Mouse (Mus musculus): ENCODE data around the gene Dapk2. TPM values are rescaled to one million over a fixed set of nuclear protein-coding genes. Genes with fewer than 3 reads are reported as not detected.

Gene Dapk2
- polyA plus RNA-seq, 1 experiment from 2014 or later, result 7.4 TPM

DNA sequence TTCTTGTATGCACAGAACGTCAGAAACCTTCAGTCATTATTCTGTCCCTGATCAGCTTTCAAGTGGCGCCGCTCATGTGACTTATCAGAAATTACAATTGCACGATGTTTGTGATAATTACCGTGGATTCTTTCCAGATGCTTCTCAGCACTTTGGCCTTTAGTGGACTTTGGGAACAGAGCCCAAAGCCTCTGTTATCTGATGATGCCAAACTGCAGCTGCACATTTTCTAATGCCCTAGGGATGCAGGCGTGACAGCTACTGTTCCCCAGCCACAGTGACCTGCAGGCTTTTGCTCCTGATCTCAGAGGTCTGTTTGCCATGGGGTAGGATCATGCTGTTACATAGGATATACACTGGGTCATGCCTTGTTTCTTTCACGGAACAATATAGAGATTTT lies 127.9 kb downstream of the Dapk2 start:
- H3K4me1 ChIP-seq, result no peaks in the 10 kb centered on the region
- no peaks in the 10 kb centered on the region for H3K36me3 ChIP-seq
- H3K9me3 ChIP-seq, result no peaks in the 10 kb centered on the region
- WGBS, result 52% methylated on average over 7 of the region's 7 CpGs
- H3K9ac ChIP-seq, result no peak overlapping the region
- ATAC-seq (ENCODE audit: low FRiP score, low read depth), result no peak
- no peaks in the 10 kb centered on the region for H3K27me3 ChIP-seq
- no peak overlapping the region for H3K27ac ChIP-seq
- H3K4me2 ChIP-seq (replicated peaks), result no peak overlapping the region
- no peak overlapping the region for H3K4me3 ChIP-seq

- Histone ChIP-seq H3K9ac (no peak overlapping the region), H3K27me3 (no peaks in the 10 kb centered on the region), H3K27ac (no peak overlapping the region), H3K9me3 (no peaks in the 10 kb centered on the region), H3K4me1 (peaks cover 5% of the 10 kb centered on the region), H3K4me3 (no peak overlapping the region), H3K4me2 (replicated peaks) (no peak overlapping the region), H3K36me3 (no peaks in the 10 kb centered on the region)
- no peak for ATAC-seq (ENCODE audit: low FRiP score, low read depth)
- 82% methylated on average over 2 of the region's 2 CpGs for WGBS
Measured at GRCm38 (mm10) chr9:66290727-66291126, 132.7 kb downstream of the Dapk2 start.

- ATAC-seq (ENCODE audit: low FRiP score, low read depth), result no peak
- peaks cover 5% of the 10 kb centered on the region for H3K4me1 ChIP-seq
- H3K27ac ChIP-seq, result no peak overlapping the region
- H3K36me3 ChIP-seq, result no peaks in the 10 kb centered on the region
- no peaks in the 10 kb centered on the region for H3K27me3 ChIP-seq
- H3K9ac ChIP-seq, result no peak overlapping the region
- H3K9me3 ChIP-seq, result no peaks in the 10 kb centered on the region
- H3K4me2 ChIP-seq (replicated peaks), result no peak overlapping the region
- 87% methylated on average over 2 of the region's 2 CpGs for WGBS
- no peak overlapping the region for H3K4me3 ChIP-seq
Measured at GRCm38 (mm10) chr9:66293319-66293718, 135.3 kb downstream of the Dapk2 start.

GRCm38 (mm10) chr9:66294227-66294626 lies 136.2 kb downstream of the Dapk2 start:
- Histone ChIP-seq H3K36me3 (no peaks in the 10 kb centered on the region), H3K27me3 (no peaks in the 10 kb centered on the region), H3K4me2 (replicated peaks) (no peak overlapping the region), H3K4me3 (no peak overlapping the region), H3K9me3 (peaks cover 6% of the 10 kb centered on the region; the same call in 1 of the 2 replicates), H3K27ac (no peak overlapping the region), H3K4me1 (peaks cover 5% of the 10 kb centered on the region), H3K9ac (no peak overlapping the region)
- ATAC-seq (ENCODE audit: low FRiP score, low read depth), result no peak
- 93% methylated on average over 1 of the region's 1 CpGs for WGBS

DNA sequence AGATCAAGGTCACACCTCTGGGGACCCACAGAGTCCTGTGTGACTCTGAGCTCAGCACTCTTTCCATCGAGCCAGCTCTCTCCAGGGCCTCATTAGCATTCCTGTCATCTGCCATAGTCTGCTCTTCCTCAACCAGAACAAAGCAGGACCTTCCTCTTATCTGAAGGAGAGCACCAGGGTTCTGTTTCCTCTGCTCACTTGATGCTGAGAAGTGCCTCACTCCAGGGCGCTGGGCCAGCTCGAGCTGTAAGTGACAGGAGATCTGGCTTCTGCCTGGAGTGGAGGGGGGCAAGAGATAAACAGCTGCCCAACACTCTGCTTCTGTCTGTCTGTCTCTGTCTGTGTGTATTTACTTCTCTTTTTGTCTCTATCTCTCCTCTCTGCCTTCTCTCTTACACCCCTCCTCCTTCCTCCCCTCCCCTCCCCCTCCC lies 137.0 kb downstream of the Dapk2 start:
- peak overlapping the region; percentile 33 for H3K27ac ChIP-seq
- H3K36me3 ChIP-seq, result no peaks in the 10 kb centered on the region
- no peak overlapping the region for H3K9ac ChIP-seq
- no peaks in the 10 kb centered on the region for H3K27me3 ChIP-seq
- 10% methylated on average over 3 of the region's 3 CpGs for WGBS
- no peak overlapping the region for H3K4me3 ChIP-seq
- no peak for ATAC-seq (ENCODE audit: low FRiP score, low read depth)
- peaks cover 5% of the 10 kb centered on the region for H3K4me1 ChIP-seq
- no peak overlapping the region for H3K4me2 ChIP-seq (replicated peaks)
- H3K9me3 ChIP-seq, result peaks cover 6% of the 10 kb centered on the region; the same call in 1 of the 2 replicates

- H3K4me3 ChIP-seq, result no peak overlapping the region
- H3K9ac ChIP-seq, result no peak overlapping the region
- no peak for ATAC-seq (ENCODE audit: low FRiP score, low read depth)
- H3K27me3 ChIP-seq, result no peaks in the 10 kb centered on the region
- H3K9me3 ChIP-seq, result peaks cover 6% of the 10 kb centered on the region; the same call in 1 of the 2 replicates
- no peak overlapping the region for H3K4me2 ChIP-seq (replicated peaks)
- no peaks in the 10 kb centered on the region for H3K36me3 ChIP-seq
- 55% methylated on average over 6 of the region's 6 CpGs for WGBS
- H3K4me1 ChIP-seq, result peaks cover 5% of the 10 kb centered on the region
- no peak overlapping the region for H3K27ac ChIP-seq
Measured at GRCm38 (mm10) chr9:66295577-66296120, 137.6 kb downstream of the Dapk2 start.

DNA sequence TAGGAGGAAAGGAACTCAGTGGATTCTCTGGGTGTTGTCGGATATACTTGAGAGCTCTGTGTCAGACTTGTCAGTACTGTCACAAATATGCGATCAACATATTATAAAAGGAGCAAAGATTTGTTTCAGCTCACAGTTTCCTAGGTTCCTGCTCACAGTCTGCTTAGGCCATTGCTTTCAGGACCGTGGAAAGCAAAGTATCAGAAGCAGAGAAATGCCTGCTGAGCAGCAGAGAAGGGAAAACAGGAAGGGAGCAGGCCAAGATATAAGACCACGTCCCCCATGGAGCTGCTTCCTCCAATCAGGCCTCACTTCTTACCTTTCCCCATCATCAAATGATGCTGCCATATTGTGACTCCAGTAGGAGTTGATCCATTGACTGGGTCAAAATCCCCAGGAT lies 140.8 kb downstream of the Dapk2 start:
- Histone ChIP-seq H3K4me2 (replicated peaks) (no peak overlapping the region), H3K4me1 (peaks cover 7% of the 10 kb centered on the region), H3K9ac (no peak overlapping the region), H3K36me3 (no peaks in the 10 kb centered on the region), H3K27ac (no peak overlapping the region), H3K4me3 (no peak overlapping the region), H3K9me3 (peaks cover 6% of the 10 kb centered on the region; the same call in 1 of the 2 replicates), H3K27me3 (no peaks in the 10 kb centered on the region)
- no peak for ATAC-seq (ENCODE audit: low FRiP score, low read depth)
- 82% methylated on average over 4 of the region's 4 CpGs for WGBS

GRCm38 (mm10) chr9:66300448-66301027 lies 142.5 kb downstream of the Dapk2 start:
- ATAC-seq (ENCODE audit: low FRiP score, low read depth), result no peak
- no peak overlapping the region for H3K4me3 ChIP-seq
- H3K27me3 ChIP-seq, result no peaks in the 10 kb centered on the region
- H3K27ac ChIP-seq, result no peak overlapping the region
- H3K9me3 ChIP-seq, result peaks cover 6% of the 10 kb centered on the region; the same call in 1 of the 2 replicates
- 86% methylated on average over 2 of the region's 2 CpGs for WGBS
- H3K4me2 ChIP-seq (replicated peaks), result no peak overlapping the region
- H3K9ac ChIP-seq, result no peak overlapping the region
- H3K4me1 ChIP-seq, result peaks cover 20% of the 10 kb centered on the region
- H3K36me3 ChIP-seq, result no peaks in the 10 kb centered on the region

GRCm38 (mm10) chr9:66304320-66305090 lies 146.5 kb downstream of the Dapk2 start:
- peaks cover 25% of the 10 kb centered on the region for H3K4me1 ChIP-seq
- no peaks in the 10 kb centered on the region for H3K27me3 ChIP-seq
- ATAC-seq (ENCODE audit: low FRiP score, low read depth), result peak; percentile 35; the same call in 1 of the 2 replicates
- peak overlapping the region; percentile 62 for H3K4me2 ChIP-seq (replicated peaks)
- H3K9me3 ChIP-seq, result no peaks in the 10 kb centered on the region
- H3K4me3 ChIP-seq, result no peak overlapping the region
- 73% methylated on average over 3 of the region's 3 CpGs for WGBS
- H3K27ac ChIP-seq, result 0 out of 2 replicates have a peak overlapping the region, but pooled peaks have one; percentile 3
- no peak overlapping the region for H3K9ac ChIP-seq
- no peaks in the 10 kb centered on the region for H3K36me3 ChIP-seq

- ATAC-seq (ENCODE audit: low FRiP score, low read depth), result peak; percentile 43; the same call in 1 of the 2 replicates
- Histone ChIP-seq H3K4me3 (peak overlapping the region; percentile 32), H3K36me3 (no peaks in the 10 kb centered on the region), H3K27ac (peak overlapping the region; percentile 11; the same call in 1 of the 2 replicates), H3K9ac (0 out of 2 replicates have a peak overlapping the region, but pooled peaks have one; percentile 1), H3K27me3 (no peaks in the 10 kb centered on the region), H3K9me3 (no peaks in the 10 kb centered on the region), H3K4me1 (peaks cover 25% of the 10 kb centered on the region), H3K4me2 (replicated peaks) (peak overlapping the region; percentile 62)
- 39% methylated on average over 25 of the region's 25 CpGs for WGBS
Measured at GRCm38 (mm10) chr9:66305121-66306112, 147.4 kb downstream of the Dapk2 start.

DNA sequence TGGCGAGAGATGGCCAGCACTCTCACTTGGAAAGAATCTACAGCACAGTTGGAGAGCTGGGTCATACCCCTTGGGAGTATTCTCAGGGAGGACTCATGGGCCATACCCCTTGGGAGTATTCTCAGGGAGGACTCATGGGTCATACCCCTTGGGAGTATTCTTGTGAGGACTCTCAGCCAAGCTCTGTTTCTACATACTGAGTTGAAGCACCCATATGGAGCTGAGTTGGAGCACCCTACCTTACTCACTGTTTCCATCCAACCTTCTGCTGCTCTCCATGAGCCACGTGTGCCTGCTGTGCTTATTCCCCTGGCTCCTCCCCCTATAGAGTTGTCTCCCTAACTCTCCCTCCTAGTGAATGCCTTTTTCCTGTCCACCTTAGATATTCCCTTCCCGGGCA lies 148.4 kb downstream of the Dapk2 start:
- no peaks in the 10 kb centered on the region for H3K27me3 ChIP-seq
- peaks cover 26% of the 10 kb centered on the region for H3K4me1 ChIP-seq
- ATAC-seq (ENCODE audit: low FRiP score, low read depth), result no peak
- H3K4me3 ChIP-seq, result no peak overlapping the region
- H3K27ac ChIP-seq, result no peak overlapping the region
- H3K4me2 ChIP-seq (replicated peaks), result no peak overlapping the region
- WGBS, result 79% methylated on average over 3 of the region's 3 CpGs
- no peaks in the 10 kb centered on the region for H3K9me3 ChIP-seq
- H3K36me3 ChIP-seq, result no peaks in the 10 kb centered on the region
- H3K9ac ChIP-seq, result no peak overlapping the region

Data from limb, embryonic 13.5 days (tissue).